Mouse (Mus musculus) T-helper 17 cell (primary cell): ENCODE results near the gene Ldlrad3.

Source experiments
- in situ Hi-C, 2 experiments: fragments of 300-600 bp; cut with MboI, MseI; formaldehyde crosslinking; loops; 1 replicate in 1 of 2; 2 replicates in 1 of 2; pipeline ENCODE4 v1.15.1; 2025; ENCODE audit warnings: high pct_unique_total_duplicates in 2 of 2

The Ldlrad3 gene

GRCm38 (mm10) chr2:102185951-102186561 lies at the start of gene Ldlrad3:
Ldlrad3 (minus strand) TSS chr2:102186385.
- in situ Hi-C loops = loop anchor here in 1 of 2 experiments (10.0 kb wide), 1 partner anchor 269 kb away; the partner anchor contains the start of gene Fjx1

GRCm38 (mm10) chr2:102231470-102231869 lies 45.3 kb upstream of the Ldlrad3 start:
- in situ Hi-C loops = no loop called here

DNA sequence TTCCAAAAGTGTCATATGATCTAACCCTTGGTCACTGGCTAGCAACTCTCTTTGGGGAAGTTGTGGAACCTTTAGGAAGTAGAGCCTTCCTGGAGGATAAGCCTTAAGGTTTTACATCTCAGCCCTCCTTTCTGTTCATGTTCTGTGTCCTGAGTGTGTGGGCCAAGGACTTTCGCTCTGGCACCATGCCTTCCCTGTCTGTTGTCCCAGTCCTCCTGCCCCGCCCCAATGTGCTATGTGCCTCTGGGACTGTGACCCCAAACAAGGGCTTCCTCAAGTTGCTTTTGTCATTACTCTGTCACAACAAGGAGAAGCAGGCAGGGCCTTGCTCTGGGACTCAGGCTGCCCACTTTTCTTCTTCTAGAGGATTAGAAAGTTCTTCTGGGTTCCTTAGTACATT lies 42.9 kb upstream of the Ldlrad3 start:
- in situ Hi-C loops = no loop called here

GRCm38 (mm10) chr2:102228331-102228730 lies 42.1 kb upstream of the Ldlrad3 start:
- in situ Hi-C loops = no loop called here

GRCm38 (mm10) chr2:102227839-102228238 lies 41.7 kb upstream of the Ldlrad3 start:
- in situ Hi-C loops = no loop called here

GRCm38 (mm10) chr2:102226274-102226673 lies 40.1 kb upstream of the Ldlrad3 start:
- in situ Hi-C loops = no loop called here

- in situ Hi-C loops = no loop called here
Measured at GRCm38 (mm10) chr2:102223355-102224128, 37.4 kb upstream of the Ldlrad3 start.

GRCm38 (mm10) chr2:102222749-102223148 lies 36.6 kb upstream of the Ldlrad3 start:
- in situ Hi-C loops = no loop called here

DNA sequence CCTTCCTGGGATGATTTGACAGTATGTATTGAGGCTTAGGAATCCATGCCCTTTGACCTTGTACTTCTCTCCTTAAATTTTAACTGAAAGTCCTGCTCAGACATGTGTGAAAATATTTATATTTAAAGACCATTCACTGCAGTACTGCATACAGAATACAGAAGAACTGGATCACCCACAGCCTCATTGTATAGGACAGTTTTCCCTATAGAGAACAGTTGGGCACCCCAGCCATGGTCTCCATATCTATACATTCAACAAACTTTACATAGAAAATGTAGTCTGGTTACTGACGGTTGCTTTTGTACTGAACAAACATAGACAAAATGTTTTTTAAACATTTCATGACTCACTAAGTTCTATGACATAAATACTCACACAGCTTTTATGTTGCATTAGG lies 30.6 kb upstream of the Ldlrad3 start:
- in situ Hi-C loops = no loop called here

GRCm38 (mm10) chr2:102212096-102212495 lies 25.9 kb upstream of the Ldlrad3 start:
- in situ Hi-C loops = no loop called here

- in situ Hi-C loops = no loop called here
Measured at GRCm38 (mm10) chr2:102205672-102206399, 19.7 kb upstream of the Ldlrad3 start.

DNA sequence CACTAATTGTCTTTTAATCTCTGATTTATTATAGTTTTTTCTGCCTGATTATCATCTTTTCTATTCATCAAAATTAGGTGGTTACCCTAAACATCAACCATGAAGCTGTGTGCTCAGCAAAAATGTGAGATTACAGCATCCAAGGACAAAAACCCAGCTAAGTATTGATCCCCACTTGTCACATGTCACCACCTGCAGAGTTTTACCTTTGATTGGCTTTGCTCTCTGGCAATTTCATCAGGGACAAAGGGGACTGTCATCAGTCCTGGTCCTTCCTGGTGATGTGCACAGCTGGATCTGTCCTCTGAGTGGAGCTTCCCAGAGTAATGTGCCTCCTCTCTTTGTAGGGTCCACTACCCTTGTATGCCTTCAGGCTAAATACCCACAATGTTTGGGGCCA lies 17.3 kb upstream of the Ldlrad3 start:
- in situ Hi-C loops = loop anchor here in 1 of 2 experiments (5.0 kb wide), 1 partner anchor 291 kb away; no protein-coding TSS in a partner anchor

DNA sequence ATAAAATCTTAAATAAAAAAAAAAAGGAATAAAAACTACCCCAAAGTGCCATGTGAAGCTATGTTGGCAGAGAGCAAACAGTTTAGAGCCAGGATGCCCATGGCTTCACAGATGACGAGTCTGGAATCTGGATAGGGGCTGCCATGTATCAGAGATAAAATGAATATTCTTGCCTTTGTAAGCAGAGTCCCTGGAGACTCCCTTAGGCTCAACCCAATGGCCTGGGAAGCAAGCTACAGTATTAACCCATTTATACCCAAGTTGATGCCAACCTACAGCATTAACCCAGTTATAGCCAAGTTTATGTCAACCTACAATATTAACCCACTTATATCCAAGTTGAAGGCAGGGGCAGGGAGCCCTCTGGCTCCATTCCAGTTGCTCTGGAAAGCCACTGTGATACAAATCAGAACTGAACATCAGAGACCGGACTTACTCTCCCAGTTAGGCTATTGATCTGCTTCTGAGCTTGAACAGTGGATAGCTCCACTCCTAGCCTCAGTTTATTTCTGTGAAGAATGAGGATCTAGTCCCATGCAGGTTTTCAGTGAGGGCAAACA lies 16.1 kb upstream of the Ldlrad3 start:
- in situ Hi-C loops = loop anchor here in 1 of 2 experiments (5.0 kb wide), 1 partner anchor 290 kb away; no protein-coding TSS in a partner anchor

GRCm38 (mm10) chr2:102201198-102201948 lies 15.2 kb upstream of the Ldlrad3 start:
- in situ Hi-C loops = loop anchor here in 1 of 2 experiments (5.0 kb wide), 1 partner anchor 289 kb away; no protein-coding TSS in a partner anchor

DNA sequence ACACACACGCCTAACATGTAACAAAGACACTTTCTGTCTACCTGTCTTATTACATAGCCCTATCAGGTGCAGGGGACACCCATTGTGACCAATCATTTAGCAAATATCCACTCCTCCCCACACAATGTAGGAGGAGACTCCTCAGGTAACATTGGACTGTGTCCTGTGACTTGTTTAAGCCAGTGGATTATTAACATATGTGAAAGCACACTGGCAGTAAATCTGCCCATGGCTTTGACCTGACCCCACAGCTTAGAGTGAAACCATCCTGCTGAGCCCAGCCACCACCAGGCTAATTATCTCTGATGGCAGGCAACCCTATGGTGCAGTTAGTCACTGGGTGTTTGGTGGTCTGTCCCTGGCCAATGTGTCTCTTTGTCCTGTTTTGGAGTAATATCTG lies 11.1 kb upstream of the Ldlrad3 start:
- in situ Hi-C loops = no loop called here

- in situ Hi-C loops = no loop called here
Measured at GRCm38 (mm10) chr2:102196709-102197108, 10.5 kb upstream of the Ldlrad3 start.

DNA sequence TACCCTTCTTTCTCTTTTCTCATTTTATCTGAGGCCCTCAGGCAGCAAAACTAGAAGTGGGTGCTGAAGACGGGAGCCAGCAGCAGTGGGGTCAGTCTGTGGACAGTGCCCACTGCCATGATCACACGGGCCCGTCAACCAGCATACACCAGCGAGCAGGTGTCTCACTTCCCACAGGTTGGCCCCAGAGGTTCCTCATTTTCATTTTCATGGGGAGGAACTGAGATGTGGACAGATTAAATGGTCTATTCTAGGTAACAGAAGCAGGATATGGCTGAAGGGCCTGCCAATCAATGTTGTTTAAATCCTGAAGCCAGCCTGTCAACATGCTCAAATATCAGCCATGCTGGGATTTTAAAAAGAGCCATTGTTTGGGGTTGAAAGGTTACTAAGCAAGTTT lies 9.3 kb upstream of the Ldlrad3 start:
- in situ Hi-C loops = no loop called here

DNA sequence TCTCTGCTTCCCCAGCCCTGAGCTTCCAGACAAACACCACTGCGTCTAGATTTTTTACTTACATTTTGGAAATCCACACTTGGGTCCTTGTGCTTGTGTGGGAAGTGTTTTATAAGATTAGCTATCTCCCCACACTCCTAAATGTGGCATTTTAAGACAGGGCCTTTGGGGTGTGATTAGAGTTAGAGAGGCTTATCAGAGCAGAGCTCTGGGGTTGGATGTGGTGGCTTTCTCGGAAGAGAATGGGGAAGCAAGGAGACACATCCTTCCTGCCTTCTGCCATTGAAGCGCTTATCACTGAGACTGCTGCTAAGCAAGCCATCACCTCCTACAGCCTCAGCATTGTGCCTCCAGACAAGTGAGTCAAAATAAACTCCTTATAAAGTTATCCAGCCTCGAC lies 8.1 kb upstream of the Ldlrad3 start:
- in situ Hi-C loops = no loop called here

- in situ Hi-C loops = no loop called here
Measured at GRCm38 (mm10) chr2:102192943-102193820, 7.0 kb upstream of the Ldlrad3 start.

DNA sequence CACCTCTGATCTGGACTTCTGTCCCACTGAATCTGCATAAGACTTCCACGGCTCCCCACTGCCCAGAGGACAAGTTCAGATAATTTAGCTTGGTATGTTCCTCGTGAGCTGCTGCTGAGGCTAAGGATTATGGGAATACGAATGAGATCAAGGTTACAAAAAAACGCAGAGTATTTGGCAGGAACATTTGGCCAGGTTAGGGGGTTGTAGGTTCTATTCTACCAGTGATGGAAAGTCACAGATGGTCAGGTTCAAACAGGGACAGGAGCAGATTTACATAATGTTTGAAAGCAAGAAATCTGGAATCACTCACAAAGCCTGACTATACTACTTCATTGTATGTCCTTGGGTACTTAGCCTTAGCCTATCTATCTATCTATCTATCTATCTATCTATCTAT lies 5.6 kb upstream of the Ldlrad3 start:
- in situ Hi-C loops = no loop called here
